Mouse (Mus musculus) urinary bladder, postnatal 36 days (tissue): ENCODE results near the gene Ckap5.

Source experiments
- DNase-seq, 2 experiments: peaks; one replicate each; pipeline ENCODE4 v3.0.0; 2022; ENCODE audit warnings: low spot score in 2 of 2, mixed read lengths in 1 of 2

Ckap5 gene

DNA sequence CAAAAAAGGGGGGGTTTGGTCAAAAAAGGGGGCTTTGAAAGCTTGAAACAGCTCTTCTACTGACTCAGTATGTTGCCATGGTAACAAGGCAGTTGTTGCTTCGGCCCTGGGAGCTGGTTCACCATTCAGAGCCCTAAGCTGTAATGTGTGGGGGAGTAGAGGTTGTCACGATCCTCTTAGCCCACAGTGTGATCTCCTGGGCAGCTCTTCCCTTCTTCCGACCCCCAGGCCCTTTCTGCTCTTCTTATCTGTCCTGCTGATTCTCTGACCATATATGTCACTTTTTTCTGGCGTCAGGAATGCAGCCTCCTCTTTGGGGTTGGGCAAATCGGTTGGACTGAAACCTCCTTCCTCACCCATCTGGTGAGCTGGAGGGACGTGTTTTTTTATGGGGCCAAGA is 126.3 kb downstream of the Ckap5 start:
- no peak for DNase-seq

DNA sequence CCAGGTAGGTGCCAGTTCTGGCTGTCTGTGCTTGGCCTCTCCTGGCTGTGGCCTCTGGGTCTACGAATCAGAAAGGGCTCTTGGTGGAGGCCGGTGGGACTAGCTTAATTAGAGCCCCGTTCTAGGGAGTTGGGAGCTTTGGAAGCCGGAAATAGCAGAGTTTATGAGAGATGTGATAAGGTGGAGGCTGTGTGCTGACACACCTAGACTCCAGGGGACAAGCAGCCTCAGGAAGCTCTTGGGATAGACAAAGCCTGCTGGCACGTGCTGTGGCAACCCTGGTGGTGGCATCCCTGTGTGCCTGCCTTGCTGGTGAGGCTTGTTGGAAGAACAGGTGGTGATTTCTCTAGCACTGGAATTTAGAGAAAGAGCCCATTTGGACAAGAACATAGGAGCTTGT is 128.8 kb downstream of the Ckap5 start:
- DNase-seq, result no peak

- DNase-seq, result no peak
Measured at GRCm38 (mm10) chr2:91655827-91656226, 129.3 kb downstream of the Ckap5 start.

GRCm38 (mm10) chr2:91656774-91657173 is 130.2 kb downstream of the Ckap5 start:
- no peak for DNase-seq

DNA sequence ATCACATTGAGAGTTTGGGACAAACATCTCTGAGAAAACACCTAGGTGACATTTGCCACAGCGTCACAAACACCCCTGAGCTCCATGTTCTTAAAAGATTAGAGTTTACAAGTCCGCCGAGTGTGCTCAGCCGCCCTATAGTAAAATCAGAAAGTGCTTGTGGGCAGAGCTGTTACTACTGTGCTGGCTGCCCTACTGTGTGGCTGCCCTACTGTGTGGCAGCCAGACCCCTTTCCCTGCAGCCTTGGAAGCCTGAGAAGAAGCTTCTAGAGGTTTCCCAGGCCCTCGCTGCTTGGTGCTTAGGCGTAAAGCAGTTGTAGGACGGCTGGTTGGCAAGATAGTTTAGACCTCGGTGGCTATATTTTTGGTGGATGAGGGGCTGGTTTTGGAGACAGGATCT is 133.1 kb downstream of the Ckap5 start:
- DNase-seq, result no peak

- no peak for DNase-seq
Measured at GRCm38 (mm10) chr2:91660981-91661380, 134.4 kb downstream of the Ckap5 start.

- no peak for DNase-seq
Measured at GRCm38 (mm10) chr2:91664780-91665179, 138.2 kb downstream of the Ckap5 start.

DNA sequence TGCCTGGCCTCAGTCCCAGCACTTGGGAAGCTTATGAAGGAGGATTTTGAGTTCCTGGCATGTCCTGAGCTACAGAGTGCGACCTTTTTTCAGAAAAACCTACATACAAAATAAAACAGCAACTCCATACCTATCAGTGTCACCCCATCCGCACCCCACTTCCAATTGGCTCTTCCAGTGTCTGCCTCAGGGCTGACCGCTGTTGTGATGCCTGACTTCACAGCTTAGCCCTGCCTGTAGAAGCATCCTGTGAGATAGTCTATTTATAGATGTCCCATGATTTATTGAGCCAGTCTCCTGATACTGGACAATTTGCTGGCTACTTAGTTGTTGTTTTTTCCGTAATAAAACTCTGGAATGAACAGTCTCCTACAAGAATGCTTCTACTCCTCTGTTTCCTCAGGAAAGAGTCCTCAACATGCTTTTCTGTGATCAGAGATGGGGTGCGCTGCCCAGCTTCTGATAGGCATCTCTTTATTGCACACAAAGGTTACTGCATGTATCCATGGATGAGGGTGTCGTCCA is 139.9 kb downstream of the Ckap5 start:
- no peak for DNase-seq

DNA sequence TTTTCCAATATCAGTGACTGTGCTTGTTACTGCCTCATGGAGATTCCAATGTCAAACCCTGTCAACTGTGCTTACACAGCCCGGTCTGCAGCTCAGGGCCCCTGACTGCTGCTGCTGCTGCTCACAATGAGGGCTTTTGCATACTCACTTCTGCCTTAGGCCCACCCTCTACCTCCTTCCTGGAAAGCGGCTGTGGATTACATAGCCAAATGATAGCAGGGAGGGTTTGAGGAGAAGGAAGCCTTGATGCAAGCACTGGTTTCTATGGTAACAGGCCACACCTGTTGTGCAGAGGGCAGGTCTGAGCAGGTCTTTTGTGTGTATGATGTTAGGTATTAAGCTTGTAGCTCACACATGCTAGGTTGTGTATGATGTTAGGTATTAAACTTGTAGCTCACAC is 141.2 kb downstream of the Ckap5 start:
- DNase-seq, result no peak

- no peak for DNase-seq
Measured at GRCm38 (mm10) chr2:91669326-91669725, 142.8 kb downstream of the Ckap5 start.

DNA sequence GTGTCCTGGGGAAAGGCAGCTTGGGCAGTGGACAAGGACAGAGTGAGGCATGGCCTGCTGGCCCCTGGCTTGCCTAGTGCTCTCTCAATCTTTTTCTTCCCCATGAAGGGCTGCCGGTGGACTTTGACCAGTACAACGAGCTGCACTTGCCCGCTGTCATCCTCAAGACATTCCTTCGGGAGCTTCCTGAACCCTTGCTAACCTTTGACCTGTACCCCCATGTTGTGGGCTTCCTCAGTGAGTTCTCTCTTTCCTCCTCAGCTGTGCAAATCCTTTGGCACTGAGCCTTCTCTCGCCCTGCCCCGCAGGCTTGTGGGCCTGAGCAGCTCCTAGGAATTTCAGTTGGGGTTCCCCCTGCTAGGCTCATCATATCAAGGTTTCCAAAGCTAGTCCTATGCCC is 143.5 kb downstream of the Ckap5 start:
- no peak for DNase-seq
